Mouse (Mus musculus) liver, postnatal 0 days (tissue): Measurements from ENCODE around the gene Ccdc78. TPM values are rescaled to one million over a fixed set of nuclear protein-coding genes. Genes with fewer than 3 reads are reported as not detected.
A peak's percentile ranks its signal among the peaks of the same experiment; 100 is the strongest.

Experiments
- ATAC-seq: fragments of 200-750 bp; cut with Nextera tagmentation; 2 replicates; pipeline ENCODE4 v1.8.0; 2017; ENCODE audit warnings: mild to moderate bottlenecking, moderate library complexity
- DNase-seq: peaks from one replicate; pipeline ENCODE4 v3.0.0-alpha.2; 2016
- H3K27ac ChIP-seq: fragments of 300-500 bp; sonication (generic); 2 replicates; pipeline ENCODE4 v1.5.1; 2014; ENCODE audit warnings: antibody characterized with exemption, moderate library complexity, mild to moderate bottlenecking, low read depth
- H3K27me3 ChIP-seq: fragments of 300-500 bp; sonication (generic); 2 replicates; pipeline ENCODE4 v1.6.1; 2014; ENCODE audit warnings: low read length, control low read depth, mixed read lengths; ENCODE audit not compliant: insufficient read depth
- H3K36me3 ChIP-seq: fragments of 300-500 bp; sonication (generic); replicated peaks from 2 replicates; pipeline ENCODE4 v1.6.1; 2014; ENCODE audit warnings: mild to moderate bottlenecking, control low read depth, low read length, moderate library complexity, mixed read lengths; ENCODE audit not compliant: insufficient read depth
- H3K4me1 ChIP-seq: fragments of 300-500 bp; sonication (generic); 2 replicates; pipeline ENCODE4 v1.6.1; 2014; ENCODE audit warnings: antibody characterized with exemption, mild to moderate bottlenecking, control low read depth; ENCODE audit not compliant: insufficient read depth
- H3K4me2 ChIP-seq: fragments of 300-500 bp; sonication (generic); 2 replicates; pipeline ENCODE4 v1.6.1; 2014; ENCODE audit warnings: low read depth, mild to moderate bottlenecking, low read length, moderate library complexity, mixed read lengths
- H3K4me3 ChIP-seq: fragments of 300-500 bp; sonication (generic); 2 replicates; pipeline ENCODE4 v1.5.1; 2014; ENCODE audit warnings: low read depth, low read length
- H3K9ac ChIP-seq: fragments of 300-500 bp; sonication (generic); replicated peaks from 2 replicates; pipeline ENCODE4 v1.6.1; 2014; ENCODE audit warnings: mild to moderate bottlenecking, moderate library complexity
- H3K9me3 ChIP-seq: fragments of 300-500 bp; sonication (generic); 2 replicates; pipeline ENCODE4 v1.6.1; 2016; ENCODE audit warnings: mild to moderate bottlenecking, control low read depth, low read length, mixed read lengths
- CTCF ChIP-seq: sonication (generic); IDR thresholded peaks from 2 replicates; pipeline ENCODE4 v1.5.1; 2016; ENCODE audit warnings: antibody characterized with exemption, low read depth
- EP300 ChIP-seq: IDR thresholded peaks from 2 replicates; pipeline ENCODE4 v1.6.1; 2016; ENCODE audit warnings: antibody characterized with exemption, low read depth, mild to moderate bottlenecking
- WGBS: fragments of 180-500 bp; shearing (Covaris S2); extraction: QIAGEN DNeasy Blood & Tissue Kit; methylation state at CpG from one replicate; pipeline ENCODE4 v1.1.7; 2014; ENCODE audit not compliant: insufficient replicate concordance; 5-methylcytosine and 5-hydroxymethylcytosine counted together
- polyA plus RNA-seq: library from polyadenylated mRNA; unstranded; fragments of >200 nt; fragmentation: Nextera tagmentation; extraction: Ambion mirVana; gene quantifications from 2 replicates; pipeline ENCODE4 v1.2.1, GENCODE M21; 2015

The Ccdc78 gene
- polyA plus RNA-seq, 1 experiment from 2014 or later = not detected

GRCm38 (mm10) chr17:25825984-25826570 is 39.7 kb downstream of the Ccdc78 start:
- H3K9ac ChIP-seq = no peak overlapping the region
- peaks cover 24% of the 10 kb centered on the region for H3K36me3 ChIP-seq
- 0 out of 2 replicates have a peak, but pooled peaks cover 4% of the 10 kb centered on the region for H3K27me3 ChIP-seq
- no peaks in the 10 kb centered on the region for H3K9me3 ChIP-seq
- no peak for TF ChIP-seq CTCF
- no peak for TF ChIP-seq EP300
- peaks cover 39% of the 10 kb centered on the region for H3K4me1 ChIP-seq
- DNase-seq = no peak
- no peak overlapping the region for H3K4me2 ChIP-seq
- H3K27ac ChIP-seq = no peak overlapping the region
- WGBS = 91% methylated on average over 27 of the region's 27 CpGs
- no peak for ATAC-seq
- H3K4me3 ChIP-seq = no peak overlapping the region

GRCm38 (mm10) chr17:25827011-25827410 is 40.6 kb downstream of the Ccdc78 start:
- Histone ChIP-seq H3K4me2 (no peak overlapping the region), H3K4me3 (no peak overlapping the region), H3K27me3 (no peaks in the 10 kb centered on the region), H3K9ac (no peak overlapping the region), H3K27ac (no peak overlapping the region), H3K36me3 (peaks cover 31% of the 10 kb centered on the region), H3K9me3 (no peaks in the 10 kb centered on the region), H3K4me1 (peaks cover 48% of the 10 kb centered on the region)
- TF ChIP-seq CTCF (no peak), EP300 (no peak)
- DNase-seq (no peak), ATAC-seq (no peak)
- 92% methylated on average over 13 of the region's 13 CpGs for WGBS

- Histone ChIP-seq H3K36me3 (peaks cover 31% of the 10 kb centered on the region), H3K27ac (no peak overlapping the region)
- 92% methylated on average over 22 of the region's 22 CpGs for WGBS
These were observed 41.3 kb downstream of the Ccdc78 start for GRCm38 (mm10) chr17:25827546-25828222.

GRCm38 (mm10) chr17:25828223-25828594 is 41.8 kb downstream of the Ccdc78 start:
- Histone ChIP-seq H3K4me3 (peak overlapping the region; percentile 56; the same call in 1 of the 2 replicates), H3K4me1 (peaks cover 47% of the 10 kb centered on the region), H3K36me3 (peaks cover 31% of the 10 kb centered on the region), H3K27ac (0 out of 2 replicates have a peak overlapping the region, but pooled peaks have one; percentile 67), H3K9ac (no peak overlapping the region), H3K27me3 (no peaks in the 10 kb centered on the region), H3K4me2 (peak overlapping the region; percentile 78), H3K9me3 (no peaks in the 10 kb centered on the region)
- 81% methylated on average over 8 of the region's 8 CpGs for WGBS
- TF ChIP-seq CTCF (no peak), EP300 (no peak)
- ATAC-seq (no peak), DNase-seq (no peak)

More at GRCm38 (mm10) chr17:25827546-25828222, 41.3 kb downstream of the Ccdc78 start:
- DNase-seq = no peak
- TF ChIP-seq EP300 (no peak), CTCF (no peak)
- Histone ChIP-seq H3K4me3 (no peak overlapping the region), H3K9ac (no peak overlapping the region), H3K4me1 (peaks cover 49% of the 10 kb centered on the region), H3K27me3 (no peaks in the 10 kb centered on the region), H3K9me3 (no peaks in the 10 kb centered on the region), H3K4me2 (no peak overlapping the region)
- no peak for ATAC-seq

- TF ChIP-seq CTCF (peak; percentile 59), EP300 (no peak)
- Histone ChIP-seq H3K27me3 (no peaks in the 10 kb centered on the region), H3K4me3 (peak within 1 kb of the TSS; percentile 56), H3K4me1 (peaks cover 50% of the 10 kb centered on the region), H3K36me3 (peaks cover 31% of the 10 kb centered on the region), H3K4me2 (peak within 1 kb of the TSS; percentile 78), H3K27ac (peak within 1 kb of the TSS; percentile 67), H3K9me3 (no peaks in the 10 kb centered on the region), H3K9ac (peak within 1 kb of the TSS; percentile 63)
- peak; percentile 31 for ATAC-seq
- DNase-seq = peak; percentile 83
- 1% methylated on average over 32 of the region's 32 CpGs for WGBS
These were observed 42.6 kb downstream of the Ccdc78 start, which contains the start of gene Jmjd8 for GRCm38 (mm10) chr17:25828712-25829557. Gene Jmjd8 (plus strand): TSS chr17:25828867.

GRCm38 (mm10) chr17:25829558-25830017 is 43.2 kb downstream of the Ccdc78 start:
- peak overlapping the region; percentile 78 for H3K4me2 ChIP-seq
- no peak for DNase-seq
- H3K36me3 ChIP-seq = peaks cover 31% of the 10 kb centered on the region
- H3K27me3 ChIP-seq = no peaks in the 10 kb centered on the region
- no peaks in the 10 kb centered on the region for H3K9me3 ChIP-seq
- peak overlapping the region; percentile 67 for H3K27ac ChIP-seq
- peak overlapping the region; percentile 63 for H3K9ac ChIP-seq
- H3K4me1 ChIP-seq = peaks cover 50% of the 10 kb centered on the region
- no peak for ATAC-seq
- no peak for TF ChIP-seq EP300
- no peak for TF ChIP-seq CTCF
- WGBS = 39% methylated on average over 8 of the region's 8 CpGs
- H3K4me3 ChIP-seq = peak overlapping the region; percentile 56
